Mouse (Mus musculus) lung, postnatal 0 days (tissue): Measurements from ENCODE around the gene Wnt11.

Source experiments
- CTCF ChIP-seq: IDR thresholded peaks from 2 replicates; pipeline ENCODE4 v1.5.1; 2016; ENCODE audit warnings: antibody characterized with exemption, mild to moderate bottlenecking
- EP300 ChIP-seq: IDR thresholded peaks from 2 replicates; pipeline ENCODE4 v1.6.1; 2016; ENCODE audit warnings: antibody characterized with exemption, mild to moderate bottlenecking, control low read depth

DNA sequence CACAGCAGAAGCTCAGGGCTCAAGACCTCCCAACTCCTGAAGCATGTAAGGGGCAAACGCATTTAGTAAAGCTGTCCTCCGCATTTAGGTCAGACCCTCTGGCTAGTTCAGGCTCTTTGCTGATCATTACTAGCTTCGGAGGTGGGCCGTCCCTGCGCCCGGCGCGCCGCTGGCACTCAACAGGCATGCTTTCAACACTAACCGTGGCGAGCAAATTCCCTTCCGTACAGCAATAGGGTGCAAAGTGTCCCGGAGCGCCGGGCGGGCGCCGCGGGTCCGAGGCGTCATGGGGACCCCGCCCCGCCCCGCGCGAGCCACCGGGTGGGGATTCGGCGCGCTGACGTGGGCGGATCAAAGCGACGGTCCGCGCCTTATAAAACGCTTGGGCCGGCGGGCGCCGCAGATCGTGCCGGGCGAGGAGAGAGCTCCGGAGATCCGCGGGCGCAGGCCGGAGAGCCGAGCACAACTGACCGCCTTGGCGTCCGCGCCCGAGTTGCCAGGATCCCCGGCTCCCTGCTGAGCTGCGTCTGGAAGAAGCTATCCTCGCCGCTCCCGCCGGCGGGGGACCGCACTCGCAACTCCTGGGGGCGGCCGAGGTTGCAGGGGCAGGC is at the start of gene Wnt11:
- TF ChIP-seq CTCF (no peak), EP300 (no peak)
